Mouse (Mus musculus): ENCODE measurements at regions not wholly inside any gene's neighbourhood (a gene's known extent, or its start where the extent isn't known, plus 50 kb on each side); places are given as distances from the start of the nearest gene placed in this dataset.

- DNase-seq (ENCODE audit: low spot score) (no peak), ATAC-seq (ENCODE audit: low FRiP score) (no peak)
- 62% methylated on average over 5 of the region's 5 CpGs for WGBS
- Histone ChIP-seq H3K9me3 (ENCODE audit: low read length) (no peaks in the 10 kb centered on the region), H3K4me1 (ENCODE audit: insufficient read depth, low read length) (no peaks in the 10 kb centered on the region), H3K27me3 (ENCODE audit: insufficient read depth, low read length) (no peaks in the 10 kb centered on the region), H3K4me2 (ENCODE audit: low read depth, low read length, poor library complexity, severe bottlenecking) (no peak overlapping the region), H3K9ac (replicated peaks; ENCODE audit: low read length, poor library complexity, severe bottlenecking) (no peak overlapping the region), H3K4me3 (ENCODE audit: low read depth, low read length) (no peak overlapping the region), H3K27ac (ENCODE audit: low read depth, low read length) (no peak overlapping the region), H3K36me3 (ENCODE audit: insufficient read depth, low read length) (no peaks in the 10 kb centered on the region)
- TF ChIP-seq CTCF (IDR thresholded peaks at IDR 0.05): no peak
Observed at GRCm38 (mm10) chr6:93235550-93235949, 292.3 kb upstream of the Adamts9 start.

GRCm38 (mm10) chr6:93232636-93233035, 289.3 kb upstream of the Adamts9 start:
- DNase-seq (ENCODE audit: low spot score): peak; percentile 61

GRCm38 (mm10) chr6:93230450-93230849, 287.2 kb upstream of the Adamts9 start:
- Histone ChIP-seq H3K9me3 (ENCODE audit: low read length) (no peaks in the 10 kb centered on the region), H3K4me2 (ENCODE audit: low read depth, low read length, poor library complexity, severe bottlenecking) (no peak overlapping the region), H3K4me1 (ENCODE audit: insufficient read depth, low read length) (no peaks in the 10 kb centered on the region), H3K27ac (ENCODE audit: low read depth, low read length) (no peak overlapping the region), H3K36me3 (ENCODE audit: insufficient read depth, low read length) (no peaks in the 10 kb centered on the region), H3K27me3 (ENCODE audit: insufficient read depth, low read length) (no peaks in the 10 kb centered on the region), H3K9ac (replicated peaks; ENCODE audit: low read length, poor library complexity, severe bottlenecking) (no peak overlapping the region), H3K4me3 (ENCODE audit: low read depth, low read length) (no peak overlapping the region)
- no peak for TF ChIP-seq CTCF (IDR thresholded peaks at IDR 0.05)
- ATAC-seq (ENCODE audit: low FRiP score): no peak
- no peak for DNase-seq (ENCODE audit: low spot score)
- 53% methylated on average over 5 of the region's 5 CpGs for whole genome bisulfite sequencing

More at GRCm38 (mm10) chr6:93232636-93233035, 289.3 kb upstream of the Adamts9 start:
- H3K27me3 ChIP-seq (ENCODE audit: insufficient read depth, low read length): no peaks in the 10 kb centered on the region
- H3K4me1 ChIP-seq (ENCODE audit: insufficient read depth, low read length): no peaks in the 10 kb centered on the region
- no peak overlapping the region for H3K4me3 ChIP-seq (ENCODE audit: low read depth, low read length)
- no peak overlapping the region for H3K27ac ChIP-seq (ENCODE audit: low read depth, low read length)
- no peak for TF ChIP-seq CTCF (IDR thresholded peaks at IDR 0.05)
- H3K9ac ChIP-seq (replicated peaks; ENCODE audit: low read length, poor library complexity, severe bottlenecking): no peak overlapping the region
- no peaks in the 10 kb centered on the region for H3K36me3 ChIP-seq (ENCODE audit: insufficient read depth, low read length)
- no peaks in the 10 kb centered on the region for H3K9me3 ChIP-seq (ENCODE audit: low read length)
- H3K4me2 ChIP-seq (ENCODE audit: low read depth, low read length, poor library complexity, severe bottlenecking): no peak overlapping the region
- ATAC-seq (ENCODE audit: low FRiP score): no peak
- 75% methylated on average over 9 of the region's 9 CpGs for WGBS

- ATAC-seq (ENCODE audit: low FRiP score): no peak
- Histone ChIP-seq H3K4me2 (ENCODE audit: low read depth, low read length, poor library complexity, severe bottlenecking) (no peak overlapping the region), H3K27me3 (ENCODE audit: insufficient read depth, low read length) (peaks cover 4% of the 10 kb centered on the region; the same call in 1 of the 2 replicates), H3K4me1 (ENCODE audit: insufficient read depth, low read length) (no peaks in the 10 kb centered on the region), H3K4me3 (ENCODE audit: low read depth, low read length) (no peak overlapping the region), H3K9ac (replicated peaks; ENCODE audit: low read length, poor library complexity, severe bottlenecking) (no peak overlapping the region), H3K27ac (ENCODE audit: low read depth, low read length) (no peak overlapping the region), H3K9me3 (ENCODE audit: low read length) (no peaks in the 10 kb centered on the region), H3K36me3 (ENCODE audit: insufficient read depth, low read length) (no peaks in the 10 kb centered on the region)
- no peak for DNase-seq (ENCODE audit: low spot score)
- no peak for TF ChIP-seq CTCF (IDR thresholded peaks at IDR 0.05)
- WGBS: 90% methylated on average over 2 of the region's 2 CpGs
Observed at GRCm38 (mm10) chr6:93229320-93229719, 286.0 kb upstream of the Adamts9 start.

- Histone ChIP-seq H3K4me2 (ENCODE audit: low read depth, low read length, poor library complexity, severe bottlenecking) (no peak overlapping the region), H3K9ac (replicated peaks; ENCODE audit: low read length, poor library complexity, severe bottlenecking) (0 out of 2 replicates have a peak overlapping the region, but pooled peaks have one; percentile 8), H3K36me3 (ENCODE audit: insufficient read depth, low read length) (no peaks in the 10 kb centered on the region), H3K9me3 (ENCODE audit: low read length) (no peaks in the 10 kb centered on the region), H3K27me3 (ENCODE audit: insufficient read depth, low read length) (peaks cover 4% of the 10 kb centered on the region; the same call in 1 of the 2 replicates), H3K4me1 (ENCODE audit: insufficient read depth, low read length) (0 out of 2 replicates have a peak, but pooled peaks cover 3% of the 10 kb centered on the region), H3K27ac (ENCODE audit: low read depth, low read length) (peak overlapping the region; percentile 43), H3K4me3 (ENCODE audit: low read depth, low read length) (no peak overlapping the region)
- WGBS: 21% methylated on average over 8 of the region's 8 CpGs
- TF ChIP-seq CTCF (IDR thresholded peaks at IDR 0.05): no peak
- peak; percentile 56; the same call in 1 of the 2 replicates for ATAC-seq (ENCODE audit: low FRiP score)
- peak; percentile 75 for DNase-seq (ENCODE audit: low spot score)
Observed at GRCm38 (mm10) chr6:93223610-93224550, 280.6 kb upstream of the Adamts9 start.

- ATAC-seq (ENCODE audit: low FRiP score) (no peak), DNase-seq (ENCODE audit: low spot score) (peak; percentile 11)
- no peak overlapping the region for H3K27ac ChIP-seq (ENCODE audit: low read depth, low read length)
- no peak for TF ChIP-seq CTCF (IDR thresholded peaks at IDR 0.05)
- no peak overlapping the region for H3K9ac ChIP-seq (replicated peaks; ENCODE audit: low read length, poor library complexity, severe bottlenecking)
- no peaks in the 10 kb centered on the region for H3K27me3 ChIP-seq (ENCODE audit: insufficient read depth, low read length)
- H3K4me3 ChIP-seq (ENCODE audit: low read depth, low read length): no peak overlapping the region
- WGBS: 80% methylated on average over 4 of the region's 4 CpGs
- no peaks in the 10 kb centered on the region for H3K9me3 ChIP-seq (ENCODE audit: low read length)
- 0 out of 2 replicates have a peak, but pooled peaks cover 4% of the 10 kb centered on the region for H3K4me1 ChIP-seq (ENCODE audit: insufficient read depth, low read length)
- H3K36me3 ChIP-seq (ENCODE audit: insufficient read depth, low read length): no peaks in the 10 kb centered on the region
- H3K4me2 ChIP-seq (ENCODE audit: low read depth, low read length, poor library complexity, severe bottlenecking): no peak overlapping the region
Observed at GRCm38 (mm10) chr6:93218015-93218593, 274.8 kb upstream of the Adamts9 start.

All from midbrain, postnatal 0 days (tissue).